ENCODE assay signal across 12 mouse cellular contexts in the genomic region with DNA sequence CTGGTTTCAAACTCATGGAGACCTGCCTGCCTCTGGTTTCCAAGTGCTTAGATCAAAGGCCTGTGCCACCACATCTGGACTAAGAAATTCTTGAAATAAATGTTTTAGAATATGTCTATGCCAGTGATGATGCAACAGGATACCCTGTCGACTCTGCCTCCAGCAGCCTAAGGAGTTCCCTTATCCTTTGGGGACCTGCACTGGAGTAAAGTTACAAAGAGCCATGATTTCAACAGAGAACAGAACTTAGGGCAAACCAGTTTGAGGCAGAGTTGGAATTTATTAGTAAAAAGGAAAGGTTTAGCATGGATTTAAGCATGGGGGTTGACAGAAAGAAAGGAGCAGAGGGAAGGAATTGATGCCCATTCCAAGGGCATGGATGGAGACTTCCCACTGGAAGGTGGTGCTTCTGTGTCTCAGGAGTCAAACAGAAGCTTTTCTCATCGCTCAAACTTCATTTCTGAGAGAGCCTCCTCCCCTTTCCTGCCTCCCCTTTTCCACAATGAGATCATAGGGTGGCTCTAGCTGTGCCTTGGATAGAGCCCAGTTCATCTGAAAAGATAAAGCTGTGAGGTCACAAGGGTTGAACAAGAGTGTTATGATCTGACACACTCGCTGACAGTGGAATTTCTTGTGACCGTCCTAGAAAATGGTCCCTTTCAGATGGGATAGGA.
DNase-seq lines count a peak whose midpoint lies in the region; ATAC-seq and TF ChIP-seq lines count a peak whose summit lies in the region.
"Had no signal": no experiment of that assay in that cellular context is flagged by ENCODE, and none has a peak within 500 bp of the region (broad histone marks: within the 10 kb centered on the region; RNA-seq: fewer than 3 reads in every experiment).

No protein-coding gene starts in this region.

- no peak for DNase-seq in gastrocnemius, adult 2 months
- DNase-seq in gastrocnemius, postnatal 10 days = no peak
- peak; percentile 35 for DNase-seq in heart, postnatal 4 days
- DNase-seq in lung, postnatal 25 days (ENCODE audit: low spot score) = peak; percentile 61
- DNase-seq in spleen, postnatal 14 days (ENCODE audit: low spot score in 2 of 2) = no peak
- DNase-seq in cerebellum, adult 11 months = no peak
- DNase-seq in cerebellum, postnatal 36 days = no peak
- DNase-seq: cerebellum, adult 11-12 months had no signal

- H3K4me3 ChIP-seq in gastrocnemius, adult 2 months = no peak overlapping the region
- H3K4me3 ChIP-seq: midbrain, embryonic 12.5 days; neural tube, embryonic 12.5 days had no signal

- intact Hi-C loops in gastrocnemius, adult 2 months (cut with DNase I) = no loop called here

- ATAC-seq in granulocyte monocyte progenitor cell, adult 5-6 weeks (replicated peaks; ENCODE audit: poor library complexity, severe bottlenecking) = peak; percentile 57
- ATAC-seq: inflammation-experienced regulatory T-cells, adult 6 months had no signal

- H3K27ac ChIP-seq in gastrocnemius, adult 2 months = peak overlapping the region; percentile 75
- H3K27ac ChIP-seq: midbrain, embryonic 12.5 days; neural tube, embryonic 12.5 days had no signal

- TF ChIP-seq CTCF in gastrocnemius, adult 2 months (IDR thresholded peaks at IDR 0.05) = no peak

Comparison
In these comparisons a context has a peak if more than half of its experiments do, and no peak if none do; other contexts are left out.
1. DNase-seq: peak in heart, postnatal 4 days (single experiment) and lung, postnatal 25 days (single experiment); none in gastrocnemius, adult 2 months (single experiment), gastrocnemius, postnatal 10 days (single experiment), spleen, postnatal 14 days (0 of 2), cerebellum, adult 11 months (single experiment) and cerebellum, postnatal 36 days (0 of 2).